Mouse (Mus musculus): ENCODE measurements around the gene Tbx19. TPM values are rescaled to one million over a fixed set of nuclear protein-coding genes. Genes with fewer than 3 reads are reported as not detected.

The Tbx19 gene
- total RNA-seq, 2 experiments from 2014 or later, result not detected

DNA sequence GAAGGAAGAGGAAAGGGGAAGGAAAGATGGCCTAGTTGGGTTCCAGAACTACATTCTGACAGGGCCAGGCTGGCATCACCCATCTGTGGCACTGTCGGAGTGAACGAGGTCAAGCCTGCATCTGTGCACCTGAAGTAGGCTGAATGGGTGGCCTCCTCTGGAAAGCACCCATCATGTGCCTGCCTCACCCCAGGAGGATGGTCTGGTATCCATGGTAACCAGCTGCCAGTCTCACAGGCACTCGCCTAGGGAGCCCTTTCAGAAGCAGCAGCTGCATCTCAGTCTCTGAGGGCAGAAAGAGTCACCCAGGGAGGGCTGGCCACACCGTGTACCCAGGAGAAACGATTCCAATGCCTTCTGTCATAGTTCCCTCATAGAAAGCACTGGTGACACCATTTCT, 26.8 kb upstream of the Tbx19 start:
- peak in 1 of 2 experiments; percentile 20 for DNase-seq (ENCODE audit: low spot score in 2 of 2)
- intact Hi-C loops (cut with DNase I), result no loop called here

DNA sequence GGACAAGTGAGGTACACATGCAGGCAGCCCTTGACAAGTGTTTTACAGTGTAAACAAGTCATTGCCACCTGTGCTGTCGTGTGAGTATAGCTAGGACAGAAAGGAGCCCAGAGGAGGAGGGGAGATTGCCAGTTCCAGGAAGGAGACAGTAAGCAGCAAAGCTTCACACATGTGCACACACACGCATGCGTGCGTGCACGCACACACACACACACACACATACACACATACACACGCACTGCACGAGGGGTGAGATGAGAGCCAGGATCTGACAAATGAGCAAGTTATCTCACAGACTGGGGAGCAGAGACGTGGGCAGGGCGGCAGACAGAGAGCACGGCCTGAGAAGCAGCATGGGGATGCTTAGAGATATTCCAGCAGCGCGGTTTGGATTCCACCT, 25.9 kb upstream of the Tbx19 start:
- DNase-seq (ENCODE audit: low spot score in 2 of 2), result no peak
- intact Hi-C loops (cut with DNase I), result no loop called here

DNA sequence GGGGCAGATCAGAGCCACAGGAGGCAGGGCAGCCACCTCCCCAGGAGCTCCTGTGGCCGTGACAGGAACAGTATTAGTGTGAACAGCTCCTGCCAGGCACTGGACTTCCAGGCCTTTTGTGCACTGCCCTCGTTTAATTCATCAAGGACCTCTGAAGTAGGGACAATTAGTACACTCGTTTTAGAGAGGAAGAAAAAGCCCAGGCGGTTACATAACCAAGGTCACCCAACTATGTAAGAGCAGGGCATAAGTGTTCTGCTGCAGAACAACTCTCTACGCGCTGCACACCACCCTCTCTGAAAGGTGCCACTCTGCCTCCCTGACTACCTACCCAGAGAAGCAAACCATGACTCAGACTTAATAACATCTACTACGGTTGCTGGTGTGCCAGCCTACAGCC, 24.5 kb upstream of the Tbx19 start:
- DNase-seq (ENCODE audit: low spot score in 2 of 2), result no peak
- intact Hi-C loops (cut with DNase I), result no loop called here

GRCm38 (mm10) chr1:165184178-165184577, 23.6 kb upstream of the Tbx19 start:
- DNase-seq (ENCODE audit: low spot score in 2 of 2), result no peak
- intact Hi-C loops (cut with DNase I), result no loop called here

GRCm38 (mm10) chr1:165183400-165183799, 22.8 kb upstream of the Tbx19 start:
- intact Hi-C loops (cut with DNase I), result no loop called here

DNA sequence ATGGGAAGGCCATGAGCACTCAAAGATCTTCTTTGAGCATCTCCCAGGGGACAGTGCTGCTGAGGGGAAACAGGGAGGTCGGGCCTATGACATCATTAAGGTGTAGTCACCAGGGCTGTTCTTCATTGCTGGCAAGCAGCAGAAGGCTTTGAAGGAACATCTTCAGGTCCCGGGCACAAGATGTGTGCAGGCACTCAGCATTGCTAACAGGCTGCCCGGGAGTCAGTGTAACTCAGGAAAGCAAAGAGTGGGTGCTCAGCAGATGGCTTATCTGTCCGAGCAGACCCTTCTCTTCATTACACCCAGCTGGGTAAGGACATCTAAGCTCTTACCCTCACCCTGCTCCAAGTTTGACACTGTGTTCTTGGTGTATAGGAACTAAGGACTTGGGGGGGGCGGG, 18.7 kb upstream of the Tbx19 start:
- DNase-seq (ENCODE audit: low spot score in 2 of 2), result no peak
- intact Hi-C loops (cut with DNase I), result no loop called here

More at GRCm38 (mm10) chr1:165183400-165183799, 22.8 kb upstream of the Tbx19 start:
- no peak for DNase-seq (ENCODE audit: low spot score in 2 of 2)

GRCm38 (mm10) chr1:165178075-165178474, 17.5 kb upstream of the Tbx19 start:
- no peak for DNase-seq (ENCODE audit: low spot score in 2 of 2)
- intact Hi-C loops (cut with DNase I), result no loop called here

GRCm38 (mm10) chr1:165174059-165174616, 13.6 kb upstream of the Tbx19 start:
- no peak for DNase-seq (ENCODE audit: low spot score in 2 of 2)
- intact Hi-C loops (cut with DNase I), result no loop called here

GRCm38 (mm10) chr1:165171277-165171676, 10.7 kb upstream of the Tbx19 start:
- intact Hi-C loops (cut with DNase I), result no loop called here
- DNase-seq (ENCODE audit: low spot score in 2 of 2), result no peak

- intact Hi-C loops (cut with DNase I), result no loop called here
Observed at GRCm38 (mm10) chr1:165170157-165170556, 9.6 kb upstream of the Tbx19 start.

GRCm38 (mm10) chr1:165169462-165169861, 8.9 kb upstream of the Tbx19 start:
- intact Hi-C loops (cut with DNase I), result no loop called here

More at GRCm38 (mm10) chr1:165170157-165170556, 9.6 kb upstream of the Tbx19 start:
- DNase-seq (ENCODE audit: low spot score in 2 of 2), result no peak

DNA sequence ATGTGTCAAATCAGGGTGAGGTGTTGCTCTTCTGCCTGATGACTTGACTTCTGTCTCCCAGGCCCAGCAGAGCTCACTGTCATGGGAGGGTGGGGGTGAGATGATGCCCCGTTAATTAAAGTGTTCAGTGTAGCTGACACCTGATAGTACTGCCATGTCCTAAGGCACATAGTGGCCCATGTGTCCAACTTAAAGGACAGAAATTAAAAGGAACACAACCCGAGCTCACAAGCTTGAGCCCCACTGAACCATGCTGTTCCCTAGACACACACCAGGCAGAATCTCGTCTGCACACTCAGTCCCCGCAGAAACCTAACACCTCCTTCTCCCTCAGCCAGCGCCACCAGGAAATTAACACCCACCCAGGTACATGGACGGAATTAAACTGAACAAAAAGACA, 4.3 kb upstream of the Tbx19 start:
- DNase-seq (ENCODE audit: low spot score in 2 of 2), result no peak
- intact Hi-C loops (cut with DNase I), result no loop called here

More at GRCm38 (mm10) chr1:165169462-165169861, 8.9 kb upstream of the Tbx19 start:
- no peak for DNase-seq (ENCODE audit: low spot score in 2 of 2)

DNA sequence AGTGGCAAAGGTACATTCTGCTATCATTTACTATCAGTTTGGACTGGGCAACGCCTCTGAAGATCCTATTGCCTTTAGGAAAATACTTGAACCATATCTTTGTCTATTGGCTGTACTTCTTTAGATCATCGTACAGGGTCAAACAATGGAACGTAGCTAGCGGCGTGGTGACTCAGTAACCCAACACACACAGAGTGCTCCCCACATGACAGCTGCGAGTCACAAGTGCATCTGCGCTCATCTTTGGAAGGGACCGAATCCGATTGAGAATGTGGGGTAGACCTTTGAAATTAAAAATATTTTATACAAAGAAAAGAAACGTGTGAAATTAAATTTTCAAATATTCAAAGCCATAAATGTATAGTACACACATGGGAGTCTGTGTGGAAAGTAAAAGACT, 1.7 kb downstream of the Tbx19 start:
- intact Hi-C loops (cut with DNase I), result no loop called here
- no peak for DNase-seq (ENCODE audit: low spot score in 2 of 2)

GRCm38 (mm10) chr1:165154162-165154561, 6.4 kb downstream of the Tbx19 start:
- intact Hi-C loops (cut with DNase I), result no loop called here
- no peak for DNase-seq (ENCODE audit: low spot score in 2 of 2)

- DNase-seq (ENCODE audit: low spot score in 2 of 2), result no peak
- intact Hi-C loops (cut with DNase I), result no loop called here
Observed at GRCm38 (mm10) chr1:165151216-165151615, 9.4 kb downstream of the Tbx19 start.

GRCm38 (mm10) chr1:165142343-165142916, 18.1 kb downstream of the Tbx19 start:
- no peak for DNase-seq (ENCODE audit: low spot score in 2 of 2)
- intact Hi-C loops (cut with DNase I), result no loop called here

- DNase-seq (ENCODE audit: low spot score in 2 of 2), result no peak
- intact Hi-C loops (cut with DNase I), result no loop called here
Observed at GRCm38 (mm10) chr1:165140227-165140626, 20.3 kb downstream of the Tbx19 start.

GRCm38 (mm10) chr1:165133858-165134257, 26.7 kb downstream of the Tbx19 start:
- intact Hi-C loops (cut with DNase I), result loop anchor here (5.0 kb wide), 1 partner anchor 682 kb away; no protein-coding TSS in a partner anchor
- no peak for DNase-seq (ENCODE audit: low spot score in 2 of 2)

DNA sequence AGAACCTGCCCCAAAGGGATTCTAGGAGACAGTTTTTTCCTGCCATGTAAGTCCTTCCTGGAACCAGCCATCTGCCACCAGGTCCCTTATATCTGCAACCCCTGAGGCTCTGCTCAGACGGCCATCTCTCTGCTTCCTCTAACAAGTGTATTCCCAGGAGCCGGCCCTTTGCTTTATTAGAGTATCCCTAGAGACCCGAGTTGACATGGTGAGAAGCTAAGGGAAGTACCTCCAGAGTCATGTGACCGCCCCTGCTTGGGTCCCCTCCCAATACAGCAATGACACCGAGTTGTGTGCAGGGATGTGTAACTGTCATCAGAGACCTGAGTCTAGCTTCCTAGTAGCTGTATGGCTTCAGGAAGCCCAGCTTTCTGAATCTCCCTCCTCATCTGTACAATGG, 27.3 kb downstream of the Tbx19 start:
- DNase-seq (ENCODE audit: low spot score in 2 of 2), result no peak
- intact Hi-C loops (cut with DNase I), result loop anchor here (5.0 kb wide), 1 partner anchor 681 kb away; no protein-coding TSS in a partner anchor

- DNase-seq (ENCODE audit: low spot score in 2 of 2), result peak; percentile 89 to 92
- intact Hi-C loops (cut with DNase I), result loop anchor here (5.0 kb wide), 1 partner anchor 680 kb away; no protein-coding TSS in a partner anchor
Observed at GRCm38 (mm10) chr1:165132187-165132877, 28.2 kb downstream of the Tbx19 start.

DNA sequence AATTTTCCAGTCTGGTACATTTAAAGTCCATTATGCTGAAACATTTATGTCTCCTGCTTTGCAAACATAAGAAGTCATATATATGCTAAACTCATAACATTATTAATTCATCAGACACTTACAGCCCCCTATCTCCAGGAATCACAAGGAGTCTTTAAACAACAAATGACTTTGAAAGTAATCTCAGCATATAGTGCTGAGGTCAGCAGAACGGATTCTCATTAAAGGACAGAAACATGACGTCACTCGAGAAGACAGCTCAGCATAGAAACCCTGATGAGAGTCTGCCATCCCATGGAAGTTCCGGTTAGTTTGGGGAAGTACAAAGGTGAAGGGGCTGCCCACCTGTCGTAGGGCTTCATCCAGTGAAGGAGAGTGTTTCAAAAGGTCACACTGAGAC, 31.0 kb downstream of the Tbx19 start:
- DNase-seq (ENCODE audit: low spot score in 2 of 2), result no peak
- intact Hi-C loops (cut with DNase I), result no loop called here

Data from left cerebral cortex, postnatal 14 days (tissue).